Mouse (Mus musculus) neutrophil, adult 83 days (primary cell): ENCODE results near the gene Stt3a. TPM values are rescaled to one million over a fixed set of nuclear protein-coding genes. Genes with fewer than 3 reads are reported as not detected.

Experiments used
- total RNA-seq, 2 experiments: library from RNA; stranded (reverse); gene quantifications; one replicate each; pipeline ENCODE4 v1.2.4; 2023

Gene Stt3a
- 100 to 1,000 TPM; 122 to 141 TPM for total RNA-seq

GRCm38 (mm10) chr9:36767203-36768143 lies at the start of gene Stt3a:
Gene Stt3a, minus strand, starts transcription at chr9:36767679.

GRCm38 (mm10) chr9:36796781-36797555 lies 29.5 kb upstream of the Stt3a start, which contains the start of gene Ei24:
Gene Ei24, minus strand, starts transcription at chr9:36797393.

GRCm38 (mm10) chr9:36727034-36727755 lies 40.3 kb downstream of the Stt3a start, which contains the start of gene Chek1:
Gene Chek1, minus strand, starts transcription at chr9:36727065.

DNA sequence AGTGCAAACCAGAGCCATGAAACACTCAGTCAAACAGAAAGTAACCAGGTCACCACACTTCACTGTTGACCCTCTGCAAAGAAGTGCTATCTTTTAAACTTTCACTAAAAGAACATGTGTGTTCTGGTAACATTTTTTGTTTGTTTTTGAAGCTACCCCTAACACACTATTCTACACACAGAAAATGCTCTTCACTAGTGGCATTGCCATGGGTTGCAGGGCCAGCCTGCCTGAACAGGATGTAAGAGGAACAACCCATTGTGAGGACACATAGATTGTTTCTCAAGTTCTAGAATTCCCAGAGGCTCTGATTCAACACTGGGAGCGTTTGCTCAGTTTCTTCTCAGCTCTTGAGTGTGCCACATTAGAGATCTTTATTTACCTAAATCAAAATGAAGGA lies 74.6 kb downstream of the Stt3a start, which contains the start of gene Acrv1:
Acrv1 (plus strand) TSS at position 301 of the 400 bp plus-strand sequence.

Other genes starting within 250 kb of the Stt3a start
- gene Gm5615, start 225.7 kb downstream of the Stt3a start, total RNA-seq, result not detected
- not detected for gene Gm17689, start 185.0 kb downstream of the Stt3a start, total RNA-seq
- not detected for gene A630095E13Rik, start 124.3 kb downstream of the Stt3a start, total RNA-seq
- not detected for gene Acrv1, start 74.5 kb downstream of the Stt3a start, total RNA-seq
- gene Chek1, start 40.6 kb downstream of the Stt3a start, total RNA-seq, result 10 to 100 TPM; 13.1 to 20.0 TPM
- gene Ei24, start 29.7 kb upstream of the Stt3a start, total RNA-seq, result 10 to 100 TPM; 28.8 to 29.3 TPM
- gene Fez1, start 54.2 kb upstream of the Stt3a start, total RNA-seq, result not detected